8 mouse cellular contexts compared by ENCODE assay signal in genomic region chr11:48799921-48800701, GRCm38 (mm10). TPM values are rescaled to one million over a fixed set of nuclear protein-coding genes. Genes with fewer than 3 reads are reported as not detected.
DNase-seq lines count a peak whose midpoint lies in the region; ATAC-seq and TF ChIP-seq lines count a peak whose summit lies in the region.

TSS of gene Rack1 (plus strand) at chr11:48800332.

- peak; percentile 95 for ATAC-seq in forebrain, embryonic 14.5 days
- peak; percentile 81 for ATAC-seq in liver, embryonic 16.5 days (ENCODE audit: low read depth)
- peak; percentile 94 for ATAC-seq in neural tube, embryonic 12.5 days (ENCODE audit: low FRiP score, low read depth)
- peak; percentile 91 for ATAC-seq in stomach, postnatal 0 days (ENCODE audit: low FRiP score, low TSS enrichment)

- H3K9me3 ChIP-seq in forebrain, embryonic 14.5 days (replicated peaks; ENCODE audit: control insufficient read depth, low read length), result no peaks in the 10 kb centered on the region
- H3K9me3 ChIP-seq in liver, embryonic 16.5 days (replicated peaks; ENCODE audit: control insufficient read depth, low read length), result no peaks in the 10 kb centered on the region
- no peaks in the 10 kb centered on the region for H3K9me3 ChIP-seq in neural tube, embryonic 12.5 days
- H3K9me3 ChIP-seq in stomach, postnatal 0 days (ENCODE audit: control insufficient read depth, low read length), result no peaks in the 10 kb centered on the region

- intact Hi-C loops in heart, postnatal 10 days (cut with DNase I), result loop anchor here (1.0 to 2.0 kb wide), 2 partner anchors 56 to 403 kb away; partner anchors contain the start of gene Zfp62

- H3K4me2 ChIP-seq in forebrain, embryonic 14.5 days (ENCODE audit: low read length), result peak within 1 kb of the TSS; percentile 90
- peak within 1 kb of the TSS; percentile 74 for H3K4me2 ChIP-seq in liver, embryonic 16.5 days (ENCODE audit: low read depth, low read length)
- H3K4me2 ChIP-seq in neural tube, embryonic 12.5 days (replicated peaks), result peak within 1 kb of the TSS; percentile 84
- H3K4me2 ChIP-seq in stomach, postnatal 0 days (replicated peaks; ENCODE audit: low read depth), result peak within 1 kb of the TSS; percentile 86

- TF ChIP-seq CTCF in stomach, postnatal 0 days (IDR thresholded peaks at IDR 0.05; ENCODE audit: low read depth), result no peak

- H3K36me3 ChIP-seq in forebrain, embryonic 14.5 days (ENCODE audit: control insufficient read depth, insufficient read depth, low read length), result peaks cover 40% of the 10 kb centered on the region
- peaks cover 39% of the 10 kb centered on the region for H3K36me3 ChIP-seq in liver, embryonic 16.5 days (ENCODE audit: control insufficient read depth, insufficient read depth)
- H3K36me3 ChIP-seq in neural tube, embryonic 12.5 days, result peaks cover 36% of the 10 kb centered on the region
- H3K36me3 ChIP-seq in stomach, postnatal 0 days (ENCODE audit: control insufficient read depth, insufficient read depth, low read length), result peaks cover 19% of the 10 kb centered on the region

- peak; percentile 93 for DNase-seq in ES-CJ7 (ENCODE audit: low read depth, low spot score)
- DNase-seq in cerebellum, adult 11 months, result peak; percentile 80
- DNase-seq in forebrain, embryonic 14.5 days (ENCODE audit: low spot score), result peak; percentile 96
- peak; percentile 94 to 96 for DNase-seq in heart, postnatal 10 days
- DNase-seq in large intestine, adult 2 months (ENCODE audit: low read depth, low spot score), result peak; percentile 82
- peak; percentile 91 for DNase-seq in stomach, postnatal 0 days (ENCODE audit: low spot score)

- TF ChIP-seq EP300 in stomach, postnatal 0 days (optimal IDR thresholded peaks at IDR 0.05), result peak; percentile 51

- peak within 1 kb of the TSS; percentile 95 for H3K9ac ChIP-seq in forebrain, embryonic 14.5 days (ENCODE audit: low read length)
- peak within 1 kb of the TSS; percentile 84 for H3K9ac ChIP-seq in liver, embryonic 16.5 days (ENCODE audit: low read depth, low read length)
- H3K9ac ChIP-seq in neural tube, embryonic 12.5 days, result peak within 1 kb of the TSS; percentile 83
- peak within 1 kb of the TSS; percentile 92 for H3K9ac ChIP-seq in stomach, postnatal 0 days (ENCODE audit: low read length)

- peak within 1 kb of the TSS; percentile 92 for H3K27ac ChIP-seq in forebrain, embryonic 14.5 days (ENCODE audit: low read depth, low read length)
- peak within 1 kb of the TSS; percentile 97 for H3K27ac ChIP-seq in liver, embryonic 16.5 days (ENCODE audit: low read length)
- H3K27ac ChIP-seq in neural tube, embryonic 12.5 days, result peak within 1 kb of the TSS; percentile 86
- H3K27ac ChIP-seq in stomach, postnatal 0 days (replicated peaks), result peak within 1 kb of the TSS; percentile 95

- H3K27me3 ChIP-seq in forebrain, embryonic 14.5 days (replicated peaks; ENCODE audit: control insufficient read depth, insufficient read depth, low read length), result no peaks in the 10 kb centered on the region
- no peaks in the 10 kb centered on the region for H3K27me3 ChIP-seq in liver, embryonic 16.5 days (ENCODE audit: control insufficient read depth, insufficient read depth, low read depth, low read length)
- no peaks in the 10 kb centered on the region for H3K27me3 ChIP-seq in neural tube, embryonic 12.5 days (replicated peaks)
- no peaks in the 10 kb centered on the region for H3K27me3 ChIP-seq in stomach, postnatal 0 days (ENCODE audit: control insufficient read depth, insufficient read depth, low read length)

- H3K4me1 ChIP-seq in forebrain, embryonic 14.5 days (ENCODE audit: control insufficient read depth, insufficient read depth, low read length), result peaks cover 19% of the 10 kb centered on the region
- peaks cover 32% of the 10 kb centered on the region for H3K4me1 ChIP-seq in liver, embryonic 16.5 days (ENCODE audit: control insufficient read depth, low read depth, low read length)
- H3K4me1 ChIP-seq in neural tube, embryonic 12.5 days, result peaks cover 22% of the 10 kb centered on the region
- no peaks in the 10 kb centered on the region for H3K4me1 ChIP-seq in stomach, postnatal 0 days (replicated peaks; ENCODE audit: control insufficient read depth, insufficient read depth)

- peak within 1 kb of the TSS; percentile 58 for H3K4me3 ChIP-seq in forebrain, embryonic 14.5 days (ENCODE audit: low read depth, low read length)
- peak within 1 kb of the TSS; percentile 83 for H3K4me3 ChIP-seq in liver, embryonic 16.5 days (ENCODE audit: low read depth, low read length)
- H3K4me3 ChIP-seq in neural tube, embryonic 12.5 days, result peak within 1 kb of the TSS; percentile 73
- peak within 1 kb of the TSS; percentile 76 for H3K4me3 ChIP-seq in stomach, postnatal 0 days (ENCODE audit: low read depth, low read length)

- under 1% methylated on average over 47 of the region's 47 CpGs for WGBS in forebrain, embryonic 14.5 days
- under 1% methylated on average over 47 of the region's 47 CpGs for WGBS in large intestine, adult 2 months
- WGBS in liver, embryonic 16.5 days (ENCODE audit: insufficient replicate concordance), result under 1% methylated on average over 47 of the region's 47 CpGs
- WGBS in neural tube, embryonic 12.5 days, result under 1% methylated on average over 47 of the region's 47 CpGs
- WGBS in stomach, postnatal 0 days, result under 1% methylated on average over 47 of the region's 47 CpGs

RNA-seq across cellular contexts. Expression of gene Rack1, which starts in this region (rescaled TPM):
- 553 and 718 TPM in 2 replicates for polyA plus RNA-seq in forebrain, embryonic 14.5 days (2014; fragmentation: Nextera tagmentation; extraction: Ambion mirVana)
- 100 to 1,000 TPM; 530 to 563 TPM for total RNA-seq in heart, postnatal 10 days (2021)
- polyA plus RNA-seq in large intestine, adult 2 months (2012; rRNA removed), result 2,247 and 2,324 TPM in 2 replicates
- polyA plus RNA-seq in liver, embryonic 16.5 days (2015; fragmentation: Nextera tagmentation; extraction: Ambion mirVana), result 395 and 402 TPM in 2 replicates
- 432 and 466 TPM in 2 replicates for polyA plus RNA-seq in neural tube, embryonic 12.5 days (2016; fragmentation: Nextera tagmentation; extraction: Ambion mirVana)
- polyA plus RNA-seq in stomach, postnatal 0 days (2015; fragmentation: Nextera tagmentation; extraction: Ambion mirVana), result 524 and 529 TPM in 2 replicates

Comparison
In these comparisons a context has a peak if more than half of its experiments do, and no peak if none do; other contexts are left out.
1. Peak in every context shown above with its lines: DNase-seq, ATAC-seq, H3K4me3 ChIP-seq and H3K27ac ChIP-seq.